Mouse (Mus musculus): Measurements from ENCODE around the gene Pcdh15.

DNA sequence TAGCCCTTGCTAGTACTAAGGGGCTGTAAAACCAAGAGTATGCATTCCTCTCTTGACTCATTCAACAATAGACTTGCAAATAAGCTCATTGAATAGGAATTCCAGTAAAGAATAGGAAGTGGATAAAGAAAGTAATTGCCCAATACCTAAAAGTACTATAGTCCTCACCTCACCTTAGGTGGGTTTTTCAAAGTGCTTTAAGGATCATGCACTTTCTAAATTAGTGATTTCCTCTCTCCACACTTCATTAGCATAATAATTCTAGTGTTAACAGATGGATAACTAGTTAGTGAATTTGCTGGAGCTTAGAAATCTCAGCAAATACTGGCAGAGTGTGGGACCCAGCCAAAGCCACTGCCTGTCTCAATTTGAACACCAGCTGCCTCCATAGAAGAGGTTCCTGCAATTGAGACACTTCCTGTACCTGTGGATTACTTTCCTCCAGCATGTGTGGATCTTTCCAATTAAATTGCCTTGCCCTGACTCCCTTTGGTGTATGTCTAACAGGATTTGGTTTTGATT lies 797.0 kb downstream of the Pcdh15 start:
- TF ChIP-seq CTCF (IDR thresholded peaks at IDR 0.05; ENCODE audit: borderline replicate concordance, insufficient read depth, low read length) (no peak), POLR2A (IDR thresholded peaks at IDR 0.05; ENCODE audit: low read depth, low read length) (no peak)
